Mouse (Mus musculus) stomach, postnatal 0 days (tissue): ENCODE data around the gene Pola1. TPM values are rescaled to one million over a fixed set of nuclear protein-coding genes. Genes with fewer than 3 reads are reported as not detected.
A peak's percentile ranks its signal among the peaks of the same experiment; 100 is the strongest.

Experiments
- ATAC-seq: fragments of 200-750 bp; cut with Nextera tagmentation; 2 replicates; pipeline ENCODE4 v1.8.0; 2017; ENCODE audit not compliant: low FRiP score, low TSS enrichment
- DNase-seq: peaks from one replicate; pipeline ENCODE4 v3.0.0-alpha.2; 2016; ENCODE audit warnings: low spot score
- H3K27ac ChIP-seq: fragments of 300-500 bp; sonication (generic); replicated peaks from 2 replicates; pipeline ENCODE4 v1.5.1; 2014; ENCODE audit warnings: mild to moderate bottlenecking, control low read depth
- H3K27me3 ChIP-seq: fragments of 300-500 bp; sonication (generic); 2 replicates; pipeline ENCODE4 v1.6.1; 2014; ENCODE audit warnings: low read length; ENCODE audit not compliant: control insufficient read depth, insufficient read depth
- H3K36me3 ChIP-seq: fragments of 300-500 bp; sonication (generic); 2 replicates; pipeline ENCODE4 v1.6.1; 2014; ENCODE audit warnings: low read length, mixed read lengths; ENCODE audit not compliant: control insufficient read depth, insufficient read depth
- H3K4me1 ChIP-seq: fragments of 300-500 bp; sonication (generic); replicated peaks from 2 replicates; pipeline ENCODE4 v1.6.1; 2014; ENCODE audit warnings: antibody characterized with exemption; ENCODE audit not compliant: control insufficient read depth, insufficient read depth
- H3K4me2 ChIP-seq: fragments of 300-500 bp; sonication (generic); replicated peaks from 2 replicates; pipeline ENCODE4 v1.6.1; 2014; ENCODE audit warnings: low read depth, mild to moderate bottlenecking, control low read depth, moderate library complexity
- H3K4me3 ChIP-seq: fragments of 300-500 bp; sonication (generic); 2 replicates; pipeline ENCODE4 v1.5.1; 2014; ENCODE audit warnings: low read depth, low read length, control low read depth
- H3K9ac ChIP-seq: fragments of 300-500 bp; sonication (generic); 2 replicates; pipeline ENCODE4 v1.6.1; 2014; ENCODE audit warnings: mild to moderate bottlenecking, low read length, control low read depth, mixed read lengths
- H3K9me3 ChIP-seq: fragments of 300-500 bp; sonication (generic); 2 replicates; pipeline ENCODE4 v1.6.1; 2016; ENCODE audit warnings: low read length; ENCODE audit not compliant: control insufficient read depth
- CTCF ChIP-seq: IDR thresholded peaks from 2 replicates; pipeline ENCODE4 v1.5.1; 2016; ENCODE audit warnings: antibody characterized with exemption, low read depth, mild to moderate bottlenecking, moderate library complexity
- EP300 ChIP-seq: optimal IDR thresholded peaks from 2 replicates; pipeline ENCODE3; 2016; ENCODE audit warnings: antibody characterized with exemption
- WGBS: fragments of 180-500 bp; shearing (Covaris S2); extraction: QIAGEN DNeasy Blood & Tissue Kit; methylation state at CpG from one replicate; pipeline ENCODE4 v1.1.7; 2014; 5-methylcytosine and 5-hydroxymethylcytosine counted together
- polyA plus RNA-seq: library from polyadenylated mRNA; unstranded; fragments of >200 nt; fragmentation: Nextera tagmentation; extraction: Ambion mirVana; gene quantifications from 2 replicates; pipeline ENCODE4 v1.2.1, GENCODE M21; 2015

Gene Pola1
- polyA plus RNA-seq, 1 experiment from 2014 or later, result 3.7 TPM

GRCm38 (mm10) chrX:93299046-93299626 is 332.8 kb downstream of the Pola1 start:
- no peak for ATAC-seq
- Histone ChIP-seq H3K9me3 (no peaks in the 10 kb centered on the region), H3K27me3 (0 out of 2 replicates have a peak, but pooled peaks cover 3% of the 10 kb centered on the region), H3K9ac (no peak overlapping the region), H3K36me3 (no peaks in the 10 kb centered on the region), H3K4me3 (peak overlapping the region; percentile 25; the same call in 1 of the 2 replicates), H3K27ac (no peak overlapping the region), H3K4me2 (peak overlapping the region; percentile 41), H3K4me1 (no peaks in the 10 kb centered on the region)
- TF ChIP-seq EP300 (no peak), CTCF (no peak)
- 11% methylated on average over 37 of the region's 43 CpGs for WGBS
- no peak for DNase-seq

GRCm38 (mm10) chrX:93297001-93297441 is 334.9 kb downstream of the Pola1 start:
- TF ChIP-seq EP300 (no peak), CTCF (no peak)
- no peak for DNase-seq
- Histone ChIP-seq H3K27ac (no peak overlapping the region), H3K4me1 (no peaks in the 10 kb centered on the region), H3K9me3 (no peaks in the 10 kb centered on the region), H3K9ac (no peak overlapping the region), H3K36me3 (no peaks in the 10 kb centered on the region), H3K27me3 (0 out of 2 replicates have a peak, but pooled peaks cover 3% of the 10 kb centered on the region), H3K4me3 (peak overlapping the region; percentile 19), H3K4me2 (peak overlapping the region; percentile 39)
- ATAC-seq, result no peak
- 14% methylated on average over 39 of the region's 40 CpGs for WGBS

- H3K36me3 ChIP-seq, result no peaks in the 10 kb centered on the region
Measured at GRCm38 (mm10) chrX:93295819-93296218, 336.1 kb downstream of the Pola1 start.

GRCm38 (mm10) chrX:93294736-93295490 is 337.0 kb downstream of the Pola1 start:
- Histone ChIP-seq H3K9me3 (no peaks in the 10 kb centered on the region), H3K36me3 (no peaks in the 10 kb centered on the region), H3K27me3 (0 out of 2 replicates have a peak, but pooled peaks cover 3% of the 10 kb centered on the region), H3K4me1 (no peaks in the 10 kb centered on the region), H3K4me3 (no peak overlapping the region), H3K9ac (no peak overlapping the region), H3K27ac (no peak overlapping the region), H3K4me2 (no peak overlapping the region)
- TF ChIP-seq EP300, result no peak
- TF ChIP-seq CTCF, result no peak
- ATAC-seq, result no peak
- 11% methylated on average over 23 of the region's 25 CpGs for WGBS
- no peak for DNase-seq

More at GRCm38 (mm10) chrX:93295819-93296218, 336.1 kb downstream of the Pola1 start:
- no peak overlapping the region for H3K4me3 ChIP-seq
- ATAC-seq, result no peak
- no peak overlapping the region for H3K4me2 ChIP-seq
- TF ChIP-seq CTCF (no peak), EP300 (no peak)
- WGBS, result 20% methylated on average over 5 of the region's 5 CpGs
- no peak for DNase-seq
- H3K27ac ChIP-seq, result no peak overlapping the region
- H3K4me1 ChIP-seq, result no peaks in the 10 kb centered on the region
- no peak overlapping the region for H3K9ac ChIP-seq
- no peaks in the 10 kb centered on the region for H3K9me3 ChIP-seq
- 0 out of 2 replicates have a peak, but pooled peaks cover 3% of the 10 kb centered on the region for H3K27me3 ChIP-seq

GRCm38 (mm10) chrX:93292031-93292430 is 339.9 kb downstream of the Pola1 start:
- no peaks in the 10 kb centered on the region for H3K36me3 ChIP-seq
- no peak overlapping the region for H3K9ac ChIP-seq
- H3K9me3 ChIP-seq, result no peaks in the 10 kb centered on the region
- H3K4me3 ChIP-seq, result no peak overlapping the region
- H3K4me2 ChIP-seq, result no peak overlapping the region
- ATAC-seq (no peak), DNase-seq (no peak)
- no peaks in the 10 kb centered on the region for H3K4me1 ChIP-seq
- H3K27me3 ChIP-seq, result peaks cover 5% of the 10 kb centered on the region; the same call in 1 of the 2 replicates
- WGBS, result 25% methylated on average over 6 of the region's 6 CpGs
- TF ChIP-seq EP300 (no peak), CTCF (no peak)
- no peak overlapping the region for H3K27ac ChIP-seq

GRCm38 (mm10) chrX:93289851-93290380 is 342.0 kb downstream of the Pola1 start:
- Histone ChIP-seq H3K4me3 (no peak overlapping the region), H3K4me1 (no peaks in the 10 kb centered on the region), H3K36me3 (no peaks in the 10 kb centered on the region), H3K27ac (no peak overlapping the region), H3K9ac (no peak overlapping the region), H3K4me2 (no peak overlapping the region), H3K27me3 (peaks cover 5% of the 10 kb centered on the region; the same call in 1 of the 2 replicates), H3K9me3 (no peaks in the 10 kb centered on the region)
- TF ChIP-seq CTCF (no peak), EP300 (no peak)
- 13% methylated on average over 12 of the region's 12 CpGs for WGBS
- ATAC-seq, result no peak
- DNase-seq, result no peak
